Mouse (Mus musculus) effector memory CD4-positive, alpha-beta T cell, adult 5 months (primary cell): ENCODE measurements around the gene Ccdc22. TPM values are rescaled to one million over a fixed set of nuclear protein-coding genes. Genes with fewer than 3 reads are reported as not detected.

Source experiments
- polyA plus RNA-seq: library from polyadenylated mRNA; unstranded; fragments of 100-300 nt; shearing (Covaris generic); gene quantifications from one replicate; pipeline ENCODE4 v1.2.1, GENCODE M21; 2017

Ccdc22 gene
- 11.1 TPM for polyA plus RNA-seq

GRCm38 (mm10) chrX:7604879-7605574 lies at the start of gene Ccdc22:
TSS of gene Ccdc22 (minus strand) at chrX:7605517.

GRCm38 (mm10) chrX:7638401-7639091 lies 33.2 kb upstream of the Ccdc22 start, which contains the start of gene Syp:
TSS of gene Syp (plus strand) at chrX:7638471.

GRCm38 (mm10) chrX:7606783-7607182 lies 1.5 kb upstream of the Ccdc22 start, which contains the start of gene Cacna1f:
TSS of gene Cacna1f (plus strand) at chrX:7607083.

GRCm38 (mm10) chrX:7574087-7574884 lies 31.0 kb downstream of the Ccdc22 start, which contains the start of gene Ppp1r3f:
TSS of gene Ppp1r3f (minus strand) at chrX:7574283.

GRCm38 (mm10) chrX:7573176-7574086 lies 31.9 kb downstream of the Ccdc22 start, which contains the start of gene Foxp3:
TSS of gene Foxp3 (plus strand) at chrX:7573644.

Other genes starting within 250 kb of the Ccdc22 start
- gene Usp27x, start 229.7 kb downstream of the Ccdc22 start, polyA plus RNA-seq = 0.22 TPM
- 1.5 TPM for gene Foxp3, start 31.9 kb downstream of the Ccdc22 start, polyA plus RNA-seq
- gene Ppp1r3f, start 31.2 kb downstream of the Ccdc22 start, polyA plus RNA-seq = 4.7 TPM
- gene Cacna1f, start 1.6 kb upstream of the Ccdc22 start, polyA plus RNA-seq = not detected
- gene Syp, start 33.0 kb upstream of the Ccdc22 start, polyA plus RNA-seq = not detected
- 21.6 TPM for gene Prickle3, start 51.7 kb upstream of the Ccdc22 start, polyA plus RNA-seq
- gene Plp2, start 65.9 kb upstream of the Ccdc22 start, polyA plus RNA-seq = 30.3 TPM
- gene Magix, start 75.7 kb upstream of the Ccdc22 start, polyA plus RNA-seq = not detected
- gene Gpkow, start 91.6 kb upstream of the Ccdc22 start, polyA plus RNA-seq = 68.3 TPM
- 98.4 TPM for gene Wdr45, start 108.8 kb upstream of the Ccdc22 start, polyA plus RNA-seq
- gene Gm45208, start 116.7 kb upstream of the Ccdc22 start, polyA plus RNA-seq = not detected
- 19.8 TPM for gene Praf2, start 122.9 kb upstream of the Ccdc22 start, polyA plus RNA-seq
- 0.12 TPM for gene Ccdc120, start 145.4 kb upstream of the Ccdc22 start, polyA plus RNA-seq
- 64.9 TPM for gene Tfe3, start 157.0 kb upstream of the Ccdc22 start, polyA plus RNA-seq
- 104 TPM for gene Gripap1, start 184.2 kb upstream of the Ccdc22 start, polyA plus RNA-seq
- gene Kcnd1, start 216.8 kb upstream of the Ccdc22 start, polyA plus RNA-seq = 0.19 TPM
- 191 TPM for gene Otud5, start 235.8 kb upstream of the Ccdc22 start, polyA plus RNA-seq